Mouse (Mus musculus) neural tube, embryonic 12.5 days (tissue): ENCODE measurements at regions not wholly inside any gene's neighbourhood (a gene's known extent, or its start where the extent isn't known, plus 50 kb on each side); places are given as distances from the start of the nearest gene placed in this dataset.
A peak's percentile ranks its signal among the peaks of the same experiment; 100 is the strongest.

Experiments used
- ATAC-seq: fragments of 200-750 bp; cut with Nextera tagmentation; 2 replicates; pipeline ENCODE4 v1.8.0; 2017; ENCODE audit warnings: low read depth, mild to moderate bottlenecking, moderate TSS enrichment, moderate library complexity; ENCODE audit not compliant: low FRiP score
- H3K27ac ChIP-seq: fragments of 300-500 bp; sonication (generic); 2 replicates; pipeline ENCODE4 v1.5.1; 2016
- H3K27me3 ChIP-seq: fragments of 300-500 bp; sonication (generic); replicated peaks from 2 replicates; pipeline ENCODE4 v1.6.1; 2016; ENCODE audit warnings: mild to moderate bottlenecking
- H3K36me3 ChIP-seq: fragments of 300-500 bp; sonication (generic); 2 replicates; pipeline ENCODE4 v1.6.1; 2016; ENCODE audit warnings: mild to moderate bottlenecking
- H3K4me1 ChIP-seq: fragments of 300-500 bp; sonication (generic); 2 replicates; pipeline ENCODE4 v1.6.1; 2016
- H3K4me2 ChIP-seq: fragments of 300-500 bp; sonication (generic); replicated peaks from 2 replicates; pipeline ENCODE4 v1.6.1; 2016; ENCODE audit warnings: mild to moderate bottlenecking
- H3K4me3 ChIP-seq: fragments of 300-500 bp; sonication (generic); 2 replicates; pipeline ENCODE4 v1.5.1; 2016
- H3K9ac ChIP-seq: fragments of 300-500 bp; sonication (generic); 2 replicates; pipeline ENCODE4 v1.6.1; 2016; ENCODE audit warnings: mild to moderate bottlenecking
- H3K9me3 ChIP-seq: fragments of 300-500 bp; sonication (generic); 2 replicates; pipeline ENCODE4 v1.6.1; 2016; ENCODE audit warnings: mild to moderate bottlenecking
- WGBS: fragments of 180-500 bp; shearing (Covaris S2); methylation state at CpG from one replicate; pipeline ENCODE4 v1.1.7; 2016; 5-methylcytosine and 5-hydroxymethylcytosine counted together

GRCm38 (mm10) chr3:78825505-78825904 is 460.8 kb downstream of the Rapgef2 start:
- ATAC-seq = no peak
- Histone ChIP-seq H3K4me3 (no peak overlapping the region), H3K9ac (no peak overlapping the region), H3K9me3 (no peaks in the 10 kb centered on the region), H3K4me1 (no peaks in the 10 kb centered on the region), H3K4me2 (no peak overlapping the region), H3K27me3 (no peaks in the 10 kb centered on the region), H3K27ac (no peak overlapping the region), H3K36me3 (no peaks in the 10 kb centered on the region)
- WGBS = 57% methylated on average over 2 of the region's 2 CpGs

GRCm38 (mm10) chr3:78812425-78812824 is 473.9 kb downstream of the Rapgef2 start:
- no peak overlapping the region for H3K4me3 ChIP-seq
- H3K4me1 ChIP-seq = no peaks in the 10 kb centered on the region
- WGBS = 92% methylated on average over 3 of the region's 3 CpGs
- H3K4me2 ChIP-seq = no peak overlapping the region
- H3K27ac ChIP-seq = no peak overlapping the region
- no peaks in the 10 kb centered on the region for H3K27me3 ChIP-seq
- H3K36me3 ChIP-seq = no peaks in the 10 kb centered on the region
- ATAC-seq = no peak
- no peaks in the 10 kb centered on the region for H3K9me3 ChIP-seq
- no peak overlapping the region for H3K9ac ChIP-seq

- no peak overlapping the region for H3K27ac ChIP-seq
- no peaks in the 10 kb centered on the region for H3K4me1 ChIP-seq
- no peak for ATAC-seq
- H3K27me3 ChIP-seq = no peaks in the 10 kb centered on the region
- no peak overlapping the region for H3K9ac ChIP-seq
- H3K9me3 ChIP-seq = no peaks in the 10 kb centered on the region
- no peak overlapping the region for H3K4me2 ChIP-seq
- WGBS = 85% methylated on average over 5 of the region's 5 CpGs
- H3K36me3 ChIP-seq = no peaks in the 10 kb centered on the region
- no peak overlapping the region for H3K4me3 ChIP-seq
Measured at GRCm38 (mm10) chr3:78810431-78811152, 475.7 kb downstream of the Rapgef2 start.

- no peak overlapping the region for H3K27ac ChIP-seq
- WGBS = 96% methylated on average over 2 of the region's 2 CpGs
Measured at GRCm38 (mm10) chr3:78803176-78803575, 483.1 kb downstream of the Rapgef2 start.

GRCm38 (mm10) chr3:78795951-78796455 is 490.3 kb downstream of the Rapgef2 start:
- Histone ChIP-seq H3K27me3 (no peaks in the 10 kb centered on the region), H3K27ac (no peak overlapping the region), H3K9me3 (no peaks in the 10 kb centered on the region), H3K4me2 (no peak overlapping the region), H3K4me3 (no peak overlapping the region), H3K36me3 (no peaks in the 10 kb centered on the region), H3K4me1 (no peaks in the 10 kb centered on the region), H3K9ac (no peak overlapping the region)
- no peak for ATAC-seq
- WGBS = 83% methylated on average over 4 of the region's 4 CpGs

More at GRCm38 (mm10) chr3:78803176-78803575, 483.1 kb downstream of the Rapgef2 start:
- Histone ChIP-seq H3K27me3 (no peaks in the 10 kb centered on the region), H3K9me3 (no peaks in the 10 kb centered on the region), H3K9ac (no peak overlapping the region), H3K36me3 (no peaks in the 10 kb centered on the region), H3K4me3 (no peak overlapping the region), H3K4me1 (no peaks in the 10 kb centered on the region), H3K4me2 (no peak overlapping the region)
- ATAC-seq = no peak

GRCm38 (mm10) chr3:78792440-78793057 is 493.8 kb downstream of the Rapgef2 start:
- peak; percentile 53 for ATAC-seq
- no peak overlapping the region for H3K9ac ChIP-seq

GRCm38 (mm10) chr3:78782766-78783165 is 503.6 kb downstream of the Rapgef2 start:
- no peaks in the 10 kb centered on the region for H3K9me3 ChIP-seq
- H3K9ac ChIP-seq = no peak overlapping the region
- H3K27me3 ChIP-seq = no peaks in the 10 kb centered on the region
- H3K36me3 ChIP-seq = no peaks in the 10 kb centered on the region
- 86% methylated on average over 1 of the region's 1 CpGs for WGBS
- no peak overlapping the region for H3K4me3 ChIP-seq
- no peak for ATAC-seq
- H3K27ac ChIP-seq = no peak overlapping the region
- H3K4me2 ChIP-seq = no peak overlapping the region
- no peaks in the 10 kb centered on the region for H3K4me1 ChIP-seq

More at GRCm38 (mm10) chr3:78792440-78793057, 493.8 kb downstream of the Rapgef2 start:
- 95% methylated on average over 7 of the region's 7 CpGs for WGBS
- H3K36me3 ChIP-seq = no peaks in the 10 kb centered on the region
- H3K9me3 ChIP-seq = no peaks in the 10 kb centered on the region
- H3K4me3 ChIP-seq = no peak overlapping the region
- H3K27ac ChIP-seq = no peak overlapping the region
- H3K4me2 ChIP-seq = no peak overlapping the region
- H3K27me3 ChIP-seq = no peaks in the 10 kb centered on the region
- no peaks in the 10 kb centered on the region for H3K4me1 ChIP-seq

GRCm38 (mm10) chr3:78755686-78756476 is 530.4 kb downstream of the Rapgef2 start:
- Histone ChIP-seq H3K9me3 (no peaks in the 10 kb centered on the region), H3K27ac (no peak overlapping the region), H3K27me3 (no peaks in the 10 kb centered on the region), H3K4me1 (no peaks in the 10 kb centered on the region), H3K4me3 (no peak overlapping the region), H3K4me2 (no peak overlapping the region), H3K36me3 (no peaks in the 10 kb centered on the region), H3K9ac (no peak overlapping the region)
- ATAC-seq = no peak
- 72% methylated on average over 4 of the region's 4 CpGs for whole genome bisulfite sequencing

GRCm38 (mm10) chr3:78736111-78736510 is 550.2 kb downstream of the Rapgef2 start:
- no peaks in the 10 kb centered on the region for H3K36me3 ChIP-seq
- H3K27ac ChIP-seq = no peak overlapping the region
- no peaks in the 10 kb centered on the region for H3K9me3 ChIP-seq
- H3K4me3 ChIP-seq = no peak overlapping the region
- H3K4me2 ChIP-seq = no peak overlapping the region
- no peak for ATAC-seq
- H3K27me3 ChIP-seq = no peaks in the 10 kb centered on the region
- H3K4me1 ChIP-seq = no peaks in the 10 kb centered on the region
- no peak overlapping the region for H3K9ac ChIP-seq

- no peak overlapping the region for H3K27ac ChIP-seq
- no peak for ATAC-seq
- no peaks in the 10 kb centered on the region for H3K9me3 ChIP-seq
- H3K36me3 ChIP-seq = no peaks in the 10 kb centered on the region
- H3K27me3 ChIP-seq = no peaks in the 10 kb centered on the region
- no peaks in the 10 kb centered on the region for H3K4me1 ChIP-seq
- no peak overlapping the region for H3K9ac ChIP-seq
- WGBS = 77% methylated on average over 2 of the region's 2 CpGs
- H3K4me3 ChIP-seq = no peak overlapping the region
- no peak overlapping the region for H3K4me2 ChIP-seq
Measured at GRCm38 (mm10) chr3:78716691-78717090, 569.6 kb downstream of the Rapgef2 start.

GRCm38 (mm10) chr3:78707687-78708086 is 578.6 kb downstream of the Rapgef2 start:
- Histone ChIP-seq H3K4me3 (no peak overlapping the region), H3K4me2 (no peak overlapping the region), H3K9ac (no peak overlapping the region), H3K36me3 (no peaks in the 10 kb centered on the region), H3K27me3 (no peaks in the 10 kb centered on the region), H3K4me1 (no peaks in the 10 kb centered on the region), H3K27ac (no peak overlapping the region), H3K9me3 (no peaks in the 10 kb centered on the region)
- WGBS = 86% methylated on average over 1 of the region's 1 CpGs
- ATAC-seq = no peak

- ATAC-seq = no peak
- Histone ChIP-seq H3K9ac (no peak overlapping the region), H3K27me3 (no peaks in the 10 kb centered on the region), H3K36me3 (no peaks in the 10 kb centered on the region), H3K9me3 (no peaks in the 10 kb centered on the region), H3K4me3 (no peak overlapping the region), H3K4me2 (no peak overlapping the region), H3K4me1 (no peaks in the 10 kb centered on the region), H3K27ac (no peak overlapping the region)
- 74% methylated on average over 5 of the region's 5 CpGs for WGBS
Measured at GRCm38 (mm10) chr3:78698936-78699335, 587.4 kb downstream of the Rapgef2 start.
